Mouse (Mus musculus): ENCODE data around the gene Olfr68.

DNA sequence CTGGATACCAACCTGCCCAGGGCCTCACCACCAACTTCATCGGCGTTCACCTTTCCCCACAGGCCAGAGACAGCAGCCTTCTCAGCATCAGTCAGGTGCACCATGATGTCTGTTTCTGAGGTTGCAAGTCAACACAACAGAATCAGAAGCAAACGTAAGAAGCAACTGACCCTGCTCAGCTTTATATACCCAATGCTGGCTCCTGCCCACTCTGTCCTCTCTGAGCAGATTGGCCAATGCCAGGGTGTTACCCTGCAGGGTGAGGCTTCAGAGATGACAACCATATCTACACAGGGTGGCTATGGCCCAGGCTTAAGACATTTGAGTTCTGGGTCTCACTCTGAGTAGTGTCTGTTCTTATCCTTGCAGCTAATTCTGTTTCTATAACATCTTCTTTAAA, 34.3 kb upstream of the Olfr68 start, which contains the start of gene Hbb-bt:
- TF ChIP-seq CTCF (IDR thresholded peaks at IDR 0.05; ENCODE audit: low read depth, low read length) (no peak), GATA1 (IDR thresholded peaks at IDR 0.05; ENCODE audit: borderline replicate concordance, low read length) (no peak)

Measured in G1E (cell line).